Mouse (Mus musculus): ENCODE results near the gene Antxr1. TPM values are rescaled to one million over a fixed set of nuclear protein-coding genes. Genes with fewer than 3 reads are reported as not detected.
"Not testable (repeated sequence)": the region's sequence is repeated elsewhere in the genome, so short reads cannot be mapped to it uniquely, and the experiment has no call there.

Antxr1 gene
- polyA plus RNA-seq, 1 experiment from 2014 or later = 0.54 TPM

GRCm38 (mm10) chr6:87101955-87102353, 233.7 kb downstream of the Antxr1 start:
- WGBS (ENCODE audit: insufficient replicate concordance) = 16% methylated on average over 4 of the region's 4 CpGs
- H3K4me3 ChIP-seq (ENCODE audit: low read depth, low read length) = no peak overlapping the region
- H3K36me3 ChIP-seq (ENCODE audit: control insufficient read depth, insufficient read depth) = no peaks in the 10 kb centered on the region
- no peak for ATAC-seq (ENCODE audit: low read depth)
- no peaks in the 10 kb centered on the region for H3K9me3 ChIP-seq (replicated peaks; ENCODE audit: control insufficient read depth, low read length)
- no peak overlapping the region for H3K27ac ChIP-seq (ENCODE audit: low read length)
- no peak overlapping the region for H3K9ac ChIP-seq (ENCODE audit: low read depth, low read length)
- peaks cover 3% of the 10 kb centered on the region; the same call in 1 of the 2 replicates for H3K4me1 ChIP-seq (ENCODE audit: control insufficient read depth, low read depth, low read length)
- H3K27me3 ChIP-seq (ENCODE audit: control insufficient read depth, insufficient read depth, low read depth, low read length) = no peaks in the 10 kb centered on the region
- H3K4me2 ChIP-seq (ENCODE audit: low read depth, low read length) = no peak overlapping the region

- ATAC-seq (ENCODE audit: low read depth) = no peak
- Histone ChIP-seq H3K27me3 (ENCODE audit: control insufficient read depth, insufficient read depth, low read depth, low read length) (no peaks in the 10 kb centered on the region), H3K4me3 (ENCODE audit: low read depth, low read length) (peak overlapping the region; percentile 7; the same call in 1 of the 2 replicates), H3K36me3 (ENCODE audit: control insufficient read depth, insufficient read depth) (no peaks in the 10 kb centered on the region), H3K27ac (ENCODE audit: low read length) (no peak overlapping the region), H3K4me1 (ENCODE audit: control insufficient read depth, low read depth, low read length) (peaks cover 3% of the 10 kb centered on the region; the same call in 1 of the 2 replicates), H3K9ac (ENCODE audit: low read depth, low read length) (no peak overlapping the region), H3K4me2 (ENCODE audit: low read depth, low read length) (peak overlapping the region; percentile 51), H3K9me3 (replicated peaks; ENCODE audit: control insufficient read depth, low read length) (no peaks in the 10 kb centered on the region)
- WGBS (ENCODE audit: insufficient replicate concordance) = 8% methylated on average over 12 of the region's 12 CpGs
Observed at GRCm38 (mm10) chr6:87101281-87101954, 234.2 kb downstream of the Antxr1 start.

GRCm38 (mm10) chr6:87100297-87101020, 235.2 kb downstream of the Antxr1 start:
- no peak overlapping the region for H3K4me3 ChIP-seq (ENCODE audit: low read depth, low read length)
- no peak for ATAC-seq (ENCODE audit: low read depth)

DNA sequence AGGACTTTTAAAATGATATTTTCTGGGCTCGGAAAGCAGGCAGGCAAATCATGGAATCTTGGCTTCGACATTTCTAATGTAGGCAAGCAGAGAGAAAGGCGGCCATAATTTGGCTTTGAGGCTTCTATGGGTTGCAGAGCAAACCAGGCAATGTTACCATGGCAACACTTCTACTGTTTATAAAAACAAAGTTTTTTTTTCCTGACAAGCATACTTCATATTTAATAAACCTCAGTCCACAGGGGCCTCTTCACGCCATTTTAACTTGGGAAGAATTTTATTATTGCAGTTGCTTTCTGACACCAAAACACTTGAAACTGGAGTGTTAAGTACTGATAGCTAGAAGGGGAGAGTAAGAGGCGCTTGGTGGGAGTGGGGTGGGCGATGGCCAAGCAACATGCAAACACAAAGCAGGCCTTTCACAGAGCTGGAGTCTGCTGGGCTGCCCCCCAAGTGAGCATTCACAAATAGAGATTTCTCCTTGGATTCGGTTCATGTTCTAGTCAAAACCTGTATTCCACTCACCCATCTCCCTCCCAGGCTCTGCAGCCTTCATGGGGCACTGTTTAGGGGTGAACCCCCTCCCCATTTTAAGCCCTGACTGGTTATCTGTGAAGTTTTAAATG, 235.8 kb downstream of the Antxr1 start:
- no peak overlapping the region for H3K27ac ChIP-seq (ENCODE audit: low read length)
- no peaks in the 10 kb centered on the region for H3K27me3 ChIP-seq (ENCODE audit: control insufficient read depth, insufficient read depth, low read depth, low read length)
- H3K9me3 ChIP-seq (replicated peaks; ENCODE audit: control insufficient read depth, low read length) = no peaks in the 10 kb centered on the region
- ATAC-seq (ENCODE audit: low read depth) = no peak
- 51% methylated on average over 7 of the region's 7 CpGs for WGBS (ENCODE audit: insufficient replicate concordance)
- H3K4me3 ChIP-seq (ENCODE audit: low read depth, low read length) = no peak overlapping the region
- no peaks in the 10 kb centered on the region for H3K36me3 ChIP-seq (ENCODE audit: control insufficient read depth, insufficient read depth)
- H3K4me1 ChIP-seq (ENCODE audit: control insufficient read depth, low read depth, low read length) = peaks cover 3% of the 10 kb centered on the region; the same call in 1 of the 2 replicates
- no peak overlapping the region for H3K9ac ChIP-seq (ENCODE audit: low read depth, low read length)
- no peak overlapping the region for H3K4me2 ChIP-seq (ENCODE audit: low read depth, low read length)

More at GRCm38 (mm10) chr6:87100297-87101020, 235.2 kb downstream of the Antxr1 start:
- no peak overlapping the region for H3K9ac ChIP-seq (ENCODE audit: low read depth, low read length)
- no peaks in the 10 kb centered on the region for H3K9me3 ChIP-seq (replicated peaks; ENCODE audit: control insufficient read depth, low read length)
- no peak overlapping the region for H3K4me2 ChIP-seq (ENCODE audit: low read depth, low read length)
- H3K36me3 ChIP-seq (ENCODE audit: control insufficient read depth, insufficient read depth) = no peaks in the 10 kb centered on the region
- H3K27ac ChIP-seq (ENCODE audit: low read length) = no peak overlapping the region
- 88% methylated on average over 9 of the region's 9 CpGs for WGBS (ENCODE audit: insufficient replicate concordance)
- H3K4me1 ChIP-seq (ENCODE audit: control insufficient read depth, low read depth, low read length) = peaks cover 3% of the 10 kb centered on the region; the same call in 1 of the 2 replicates
- no peaks in the 10 kb centered on the region for H3K27me3 ChIP-seq (ENCODE audit: control insufficient read depth, insufficient read depth, low read depth, low read length)

GRCm38 (mm10) chr6:87099261-87099660, 236.4 kb downstream of the Antxr1 start:
- H3K9me3 ChIP-seq (replicated peaks; ENCODE audit: control insufficient read depth, low read length) = no peaks in the 10 kb centered on the region
- H3K4me2 ChIP-seq (ENCODE audit: low read depth, low read length) = no peak overlapping the region
- WGBS (ENCODE audit: insufficient replicate concordance) = 28% methylated on average over 3 of the region's 3 CpGs
- ATAC-seq (ENCODE audit: low read depth) = no peak
- H3K4me3 ChIP-seq (ENCODE audit: low read depth, low read length) = no peak overlapping the region
- H3K9ac ChIP-seq (ENCODE audit: low read depth, low read length) = no peak overlapping the region
- H3K4me1 ChIP-seq (ENCODE audit: control insufficient read depth, low read depth, low read length) = peaks cover 3% of the 10 kb centered on the region; the same call in 1 of the 2 replicates
- no peaks in the 10 kb centered on the region for H3K27me3 ChIP-seq (ENCODE audit: control insufficient read depth, insufficient read depth, low read depth, low read length)
- H3K36me3 ChIP-seq (ENCODE audit: control insufficient read depth, insufficient read depth) = no peaks in the 10 kb centered on the region
- no peak overlapping the region for H3K27ac ChIP-seq (ENCODE audit: low read length)

DNA sequence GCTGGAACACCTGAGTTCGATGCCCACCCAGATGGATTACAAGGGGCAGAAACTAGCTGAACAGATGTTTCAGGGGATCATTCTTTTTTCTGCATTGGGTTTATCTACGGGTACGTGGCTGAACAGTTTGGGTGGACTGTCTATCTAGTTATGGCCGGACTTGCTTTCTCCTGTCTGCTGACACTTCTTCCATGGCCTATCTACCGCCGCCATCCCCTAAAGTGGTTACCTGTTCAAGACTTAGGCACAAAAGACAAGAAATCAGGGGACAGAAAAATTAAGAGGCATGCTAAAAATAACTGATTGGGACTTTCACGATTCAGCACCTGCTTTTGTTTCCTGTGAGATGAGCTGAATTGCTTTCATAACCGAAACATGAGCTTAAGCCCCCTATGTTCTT, 242.0 kb downstream of the Antxr1 start:
- not testable (repeated sequence) for H3K27ac ChIP-seq (ENCODE audit: low read length)

GRCm38 (mm10) chr6:87092476-87092875, 243.1 kb downstream of the Antxr1 start:
- no peaks in the 10 kb centered on the region for H3K9me3 ChIP-seq (replicated peaks; ENCODE audit: control insufficient read depth, low read length)
- H3K4me3 ChIP-seq (ENCODE audit: low read depth, low read length) = no peak overlapping the region
- WGBS (ENCODE audit: insufficient replicate concordance) = 33% methylated on average over 5 of the region's 5 CpGs
- no peak overlapping the region for H3K9ac ChIP-seq (ENCODE audit: low read depth, low read length)
- 0 out of 2 replicates have a peak overlapping the region, but pooled peaks have one; percentile 8 for H3K27ac ChIP-seq (ENCODE audit: low read length)
- no peaks in the 10 kb centered on the region for H3K27me3 ChIP-seq (ENCODE audit: control insufficient read depth, insufficient read depth, low read depth, low read length)
- peak; percentile 79 for ATAC-seq (ENCODE audit: low read depth)
- H3K36me3 ChIP-seq (ENCODE audit: control insufficient read depth, insufficient read depth) = peaks cover 5% of the 10 kb centered on the region; the same call in 1 of the 2 replicates
- peaks cover 10% of the 10 kb centered on the region for H3K4me1 ChIP-seq (ENCODE audit: control insufficient read depth, low read depth, low read length)
- no peak overlapping the region for H3K4me2 ChIP-seq (ENCODE audit: low read depth, low read length)

More for the DNA sequence above, 242.0 kb downstream of the Antxr1 start:
- not testable (repeated sequence) for H3K4me1 ChIP-seq (ENCODE audit: control insufficient read depth, low read depth, low read length); H3K36me3 ChIP-seq (ENCODE audit: control insufficient read depth, insufficient read depth); H3K4me2 ChIP-seq (ENCODE audit: low read depth, low read length); H3K9me3 ChIP-seq (replicated peaks; ENCODE audit: control insufficient read depth, low read length); H3K27me3 ChIP-seq (ENCODE audit: control insufficient read depth, insufficient read depth, low read depth, low read length); ATAC-seq (ENCODE audit: low read depth); H3K9ac ChIP-seq (ENCODE audit: low read depth, low read length); H3K4me3 ChIP-seq (ENCODE audit: low read depth, low read length)
- WGBS (ENCODE audit: insufficient replicate concordance) = 62% methylated on average over 8 of the region's 8 CpGs

- ATAC-seq (ENCODE audit: low read depth) = no peak
- Histone ChIP-seq H3K27me3 (ENCODE audit: control insufficient read depth, insufficient read depth, low read depth, low read length) (no peaks in the 10 kb centered on the region), H3K9ac (ENCODE audit: low read depth, low read length) (no peak overlapping the region), H3K4me2 (ENCODE audit: low read depth, low read length) (no peak overlapping the region), H3K4me1 (ENCODE audit: control insufficient read depth, low read depth, low read length) (peaks cover 10% of the 10 kb centered on the region), H3K27ac (ENCODE audit: low read length) (no peak overlapping the region), H3K36me3 (ENCODE audit: control insufficient read depth, insufficient read depth) (peaks cover 8% of the 10 kb centered on the region), H3K4me3 (ENCODE audit: low read depth, low read length) (no peak overlapping the region), H3K9me3 (replicated peaks; ENCODE audit: control insufficient read depth, low read length) (no peaks in the 10 kb centered on the region)
- 72% methylated on average over 3 of the region's 3 CpGs for WGBS (ENCODE audit: insufficient replicate concordance)
Observed at GRCm38 (mm10) chr6:87090877-87091276, 244.7 kb downstream of the Antxr1 start.
